Mouse (Mus musculus): ENCODE data around the gene Rpgrip1. TPM values are rescaled to one million over a fixed set of nuclear protein-coding genes. Genes with fewer than 3 reads are reported as not detected.

Gene Rpgrip1
- polyA plus RNA-seq, 1 experiment, result 1.2 TPM

DNA sequence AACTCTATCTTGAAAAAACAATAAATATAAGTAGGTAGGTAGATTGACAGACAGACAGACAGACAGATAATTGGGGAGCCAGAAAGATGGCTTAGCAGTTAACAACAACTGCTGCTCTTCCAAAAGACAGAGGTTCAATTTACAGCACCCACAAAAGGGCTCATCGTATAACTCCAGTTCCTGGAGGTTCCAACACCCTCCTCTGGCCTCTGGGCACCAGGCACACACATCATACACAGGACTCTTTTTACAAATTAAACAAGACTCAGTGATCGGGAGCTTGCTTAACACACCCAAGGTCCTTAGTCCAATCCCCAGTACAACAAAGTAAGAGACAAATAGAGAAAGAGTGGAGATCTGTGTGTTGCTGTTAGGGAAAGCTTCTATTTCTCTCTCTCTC is 5.2 kb upstream of the Rpgrip1 start:
- no peak overlapping the region for H3K4me3 ChIP-seq (replicated peaks; ENCODE audit: insufficient read depth, low read depth, low read length)
- no peak for TF ChIP-seq POLR2A (IDR thresholded peaks at IDR 0.05; ENCODE audit: borderline replicate concordance, insufficient read depth, low read length)
- no peak for TF ChIP-seq CTCF (IDR thresholded peaks at IDR 0.05; ENCODE audit: borderline replicate concordance, insufficient read depth, low read depth, low read length)
- no peaks in the 10 kb centered on the region; the same call in 1 of the 2 replicates for H3K4me1 ChIP-seq (ENCODE audit: control insufficient read depth, insufficient read depth, low read length)
- H3K27me3 ChIP-seq (ENCODE audit: control insufficient read depth, insufficient read depth, low read length), result no peaks in the 10 kb centered on the region
- no peak for DNase-seq
- 87% methylated on average over 2 of the region's 2 CpGs for WGBS
- no peak overlapping the region for H3K27ac ChIP-seq (ENCODE audit: insufficient read depth, low read length)

DNA sequence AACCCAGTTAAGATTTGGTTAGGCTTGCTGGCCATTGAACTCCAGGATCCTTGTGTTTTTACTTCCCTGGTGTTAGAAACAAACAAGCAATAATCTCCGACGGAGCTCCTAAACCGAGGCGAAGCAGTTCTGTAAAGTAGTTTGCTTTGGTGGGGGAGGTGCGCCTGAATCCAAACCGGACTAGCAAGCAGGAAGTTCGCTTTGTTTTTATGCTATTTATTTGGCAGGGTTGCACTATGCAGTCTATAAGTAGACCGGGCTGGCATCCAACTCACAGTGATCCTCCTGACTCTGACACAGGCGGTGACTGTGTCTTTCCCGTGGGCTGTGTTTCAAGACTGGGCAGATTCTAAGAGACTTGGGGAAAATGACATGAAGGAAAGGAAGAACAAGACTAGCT is 3.8 kb upstream of the Rpgrip1 start:
- no peaks in the 10 kb centered on the region; the same call in 1 of the 2 replicates for H3K4me1 ChIP-seq (ENCODE audit: control insufficient read depth, insufficient read depth, low read length)
- 5% methylated on average over 10 of the region's 10 CpGs for WGBS
- no peaks in the 10 kb centered on the region for H3K27me3 ChIP-seq (ENCODE audit: control insufficient read depth, insufficient read depth, low read length)
- TF ChIP-seq POLR2A (IDR thresholded peaks at IDR 0.05; ENCODE audit: borderline replicate concordance, insufficient read depth, low read length) (no peak), CTCF (IDR thresholded peaks at IDR 0.05; ENCODE audit: borderline replicate concordance, insufficient read depth, low read depth, low read length) (no peak)
- H3K4me3 ChIP-seq (replicated peaks; ENCODE audit: insufficient read depth, low read depth, low read length), result no peak overlapping the region
- H3K27ac ChIP-seq (ENCODE audit: insufficient read depth, low read length), result peak overlapping the region; percentile 40
- peak; percentile 70 to 86 for DNase-seq

DNA sequence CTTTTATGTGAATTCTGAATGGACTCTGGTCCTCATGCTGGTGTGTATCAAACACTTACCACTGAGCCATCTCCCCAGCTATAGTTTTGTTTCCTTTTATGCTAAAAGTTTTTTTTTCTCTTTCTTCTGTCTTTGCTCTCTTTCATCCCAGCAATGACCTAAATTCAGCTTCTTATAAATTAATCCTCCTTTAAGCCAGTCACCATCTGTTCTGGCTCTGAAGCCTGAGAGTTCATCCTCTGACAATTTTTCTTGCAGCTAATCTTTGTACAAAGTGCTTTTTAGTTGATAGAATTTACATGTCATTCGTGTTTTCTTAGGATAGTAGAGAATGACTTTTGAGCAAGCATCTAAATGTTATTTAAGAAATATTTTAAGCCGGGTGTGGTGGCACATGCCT is 2.5 kb upstream of the Rpgrip1 start:
- no peak for DNase-seq
- no peak overlapping the region for H3K27ac ChIP-seq (ENCODE audit: insufficient read depth, low read length)
- no peak overlapping the region for H3K4me3 ChIP-seq (replicated peaks; ENCODE audit: insufficient read depth, low read depth, low read length)
- H3K27me3 ChIP-seq (ENCODE audit: control insufficient read depth, insufficient read depth, low read length), result no peaks in the 10 kb centered on the region
- no peak for TF ChIP-seq CTCF (IDR thresholded peaks at IDR 0.05; ENCODE audit: borderline replicate concordance, insufficient read depth, low read depth, low read length)
- no peak for TF ChIP-seq POLR2A (IDR thresholded peaks at IDR 0.05; ENCODE audit: borderline replicate concordance, insufficient read depth, low read length)
- 79% methylated on average over 2 of the region's 2 CpGs for WGBS
- no peaks in the 10 kb centered on the region; the same call in 1 of the 2 replicates for H3K4me1 ChIP-seq (ENCODE audit: control insufficient read depth, insufficient read depth, low read length)

DNA sequence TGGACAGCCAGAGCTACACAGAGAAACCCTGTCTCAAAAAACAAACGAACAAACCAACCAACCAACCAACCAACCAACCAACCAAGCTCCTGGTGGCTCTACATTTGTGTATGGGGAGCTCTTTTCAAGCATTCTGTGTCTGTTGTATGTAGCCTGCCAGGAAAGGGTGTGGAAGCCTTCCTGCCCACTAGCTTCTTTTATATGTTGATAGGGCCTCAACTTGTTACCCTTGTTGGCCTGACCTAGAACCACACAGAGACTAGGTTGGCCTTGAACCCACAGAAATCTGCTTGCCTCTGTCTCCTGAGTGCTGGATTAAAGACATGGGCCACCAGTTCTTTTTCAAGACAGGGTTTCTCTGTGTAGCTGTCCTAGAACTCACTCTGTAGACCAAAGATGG is 3.6 kb downstream of the Rpgrip1 start:
- Histone ChIP-seq H3K27me3 (ENCODE audit: control insufficient read depth, insufficient read depth, low read length) (no peaks in the 10 kb centered on the region), H3K4me1 (ENCODE audit: control insufficient read depth, insufficient read depth, low read length) (no peaks in the 10 kb centered on the region; the same call in 1 of the 2 replicates), H3K4me3 (replicated peaks; ENCODE audit: insufficient read depth, low read depth, low read length) (no peak overlapping the region), H3K27ac (ENCODE audit: insufficient read depth, low read length) (no peak overlapping the region)
- WGBS, result 80% methylated on average over 1 of the region's 1 CpGs
- DNase-seq, result no peak
- TF ChIP-seq CTCF (IDR thresholded peaks at IDR 0.05; ENCODE audit: borderline replicate concordance, insufficient read depth, low read depth, low read length), result no peak
- TF ChIP-seq POLR2A (IDR thresholded peaks at IDR 0.05; ENCODE audit: borderline replicate concordance, insufficient read depth, low read length), result no peak

DNA sequence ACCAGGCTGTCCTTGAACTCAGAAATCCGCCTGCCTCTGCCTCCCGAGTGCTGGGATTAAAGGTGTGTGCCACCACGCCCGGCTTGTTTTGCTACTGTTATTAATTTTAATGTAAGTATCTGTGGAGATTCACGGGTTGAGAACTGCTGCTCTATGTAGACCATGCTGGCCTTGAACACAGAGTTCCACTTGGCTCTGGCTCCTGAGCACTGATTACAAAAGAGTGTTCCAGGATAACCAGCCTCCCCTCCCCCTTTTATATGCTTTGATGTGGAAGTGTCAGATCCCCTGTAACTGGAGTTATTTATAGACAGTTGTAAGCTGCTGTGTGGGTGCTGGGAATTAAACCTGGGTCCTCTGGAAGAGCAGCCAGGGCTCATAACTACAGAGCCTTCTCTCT is 6.7 kb downstream of the Rpgrip1 start:
- WGBS, result 98% methylated on average over 5 of the region's 5 CpGs
- no peak for TF ChIP-seq CTCF (IDR thresholded peaks at IDR 0.05; ENCODE audit: borderline replicate concordance, insufficient read depth, low read depth, low read length)
- TF ChIP-seq POLR2A (IDR thresholded peaks at IDR 0.05; ENCODE audit: borderline replicate concordance, insufficient read depth, low read length), result no peak
- no peak for DNase-seq
- H3K4me1 ChIP-seq (ENCODE audit: control insufficient read depth, insufficient read depth, low read length), result no peaks in the 10 kb centered on the region; the same call in 1 of the 2 replicates
- no peaks in the 10 kb centered on the region for H3K27me3 ChIP-seq (ENCODE audit: control insufficient read depth, insufficient read depth, low read length)
- H3K27ac ChIP-seq (ENCODE audit: insufficient read depth, low read length), result no peak overlapping the region
- H3K4me3 ChIP-seq (replicated peaks; ENCODE audit: insufficient read depth, low read depth, low read length), result no peak overlapping the region

DNA sequence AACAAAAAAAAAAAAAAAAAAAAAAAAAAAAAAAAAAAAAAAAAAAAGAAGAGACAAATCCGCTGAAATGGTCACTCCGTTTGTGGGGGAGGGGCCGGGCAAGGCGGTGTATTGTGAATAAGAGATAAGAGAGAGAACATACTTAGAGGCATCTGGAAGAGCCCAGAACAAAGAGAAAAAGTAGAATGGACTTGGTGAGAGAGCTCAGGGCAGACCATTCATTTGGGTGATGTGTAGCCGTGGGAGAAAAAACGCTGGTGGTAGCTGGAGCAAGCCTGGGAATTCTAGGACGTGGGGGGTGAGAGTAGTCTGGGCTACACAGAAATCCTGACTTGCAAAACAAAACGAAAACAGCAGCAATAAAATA is 7.9 kb downstream of the Rpgrip1 start:
- Histone ChIP-seq H3K27me3 (ENCODE audit: control insufficient read depth, insufficient read depth, low read length) (no peaks in the 10 kb centered on the region), H3K4me3 (replicated peaks; ENCODE audit: insufficient read depth, low read depth, low read length) (no peak overlapping the region), H3K4me1 (ENCODE audit: control insufficient read depth, insufficient read depth, low read length) (no peaks in the 10 kb centered on the region; the same call in 1 of the 2 replicates), H3K27ac (ENCODE audit: insufficient read depth, low read length) (no peak overlapping the region)
- 38% methylated on average over 8 of the region's 8 CpGs for WGBS
- DNase-seq, result no peak
- no peak for TF ChIP-seq POLR2A (IDR thresholded peaks at IDR 0.05; ENCODE audit: borderline replicate concordance, insufficient read depth, low read length)
- TF ChIP-seq CTCF (IDR thresholded peaks at IDR 0.05; ENCODE audit: borderline replicate concordance, insufficient read depth, low read depth, low read length), result no peak

DNA sequence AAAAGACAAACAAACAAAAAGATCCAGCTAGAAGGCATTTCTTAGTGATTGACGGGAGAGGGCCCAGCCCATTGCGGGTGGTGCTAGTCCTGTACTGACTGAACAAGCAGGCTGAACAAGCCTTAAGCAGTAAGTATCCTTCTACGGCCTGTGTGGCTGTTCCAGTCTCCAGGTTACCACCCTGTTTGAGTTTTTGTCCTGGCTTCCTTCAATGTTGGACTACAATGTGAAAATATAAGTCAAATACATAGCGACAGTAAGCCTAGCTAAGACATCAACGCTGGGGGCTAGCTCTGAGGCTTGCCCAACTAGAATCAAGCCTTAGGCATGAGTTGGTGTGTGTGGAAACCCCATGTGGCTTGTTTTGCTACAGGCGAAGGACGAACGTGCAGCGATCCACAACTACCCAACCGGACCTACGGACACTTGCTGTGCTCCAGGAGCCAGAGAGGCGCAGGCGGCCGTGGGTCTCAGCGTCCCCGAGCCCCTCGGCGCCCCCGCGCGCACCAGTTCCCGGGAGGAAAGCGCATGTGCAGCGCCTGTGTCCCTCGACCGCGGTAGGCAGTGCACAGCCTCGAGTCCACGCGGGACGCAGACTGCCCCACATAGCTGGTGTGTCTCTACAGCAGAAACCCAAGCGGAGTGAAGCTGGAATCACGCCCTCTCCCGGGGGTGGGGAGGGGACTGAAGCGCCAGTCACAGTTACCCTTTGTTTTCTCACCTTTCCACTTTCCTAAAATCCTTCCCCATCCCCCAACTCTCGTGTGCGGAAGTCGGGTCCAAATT is 8.5 kb downstream of the Rpgrip1 start:
- DNase-seq, result peak; percentile 70 to 75

DNA sequence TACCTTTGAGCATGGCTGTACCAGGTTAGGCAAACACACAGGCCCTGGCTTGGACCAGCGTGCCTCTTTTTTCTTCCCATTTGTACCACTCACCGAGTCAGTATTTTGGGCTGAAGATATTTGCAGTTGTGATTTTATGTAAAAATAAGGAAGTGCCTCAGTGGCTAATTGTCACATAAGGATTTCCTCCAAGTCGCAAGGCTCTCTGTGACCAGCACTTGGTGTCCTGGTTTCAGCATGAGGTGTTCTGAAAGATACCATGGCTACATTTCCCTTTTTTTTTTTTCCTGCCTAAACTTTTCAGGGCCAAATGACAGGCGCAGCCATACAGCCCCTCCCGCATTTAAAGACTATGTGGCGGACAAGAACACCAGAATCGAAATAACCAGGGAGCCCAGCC is 9.7 kb downstream of the Rpgrip1 start:
- no peak overlapping the region for H3K4me3 ChIP-seq (replicated peaks; ENCODE audit: insufficient read depth, low read depth, low read length)
- H3K4me1 ChIP-seq (ENCODE audit: control insufficient read depth, insufficient read depth, low read length), result no peaks in the 10 kb centered on the region; the same call in 1 of the 2 replicates
- 79% methylated on average over 7 of the region's 7 CpGs for WGBS
- TF ChIP-seq POLR2A (IDR thresholded peaks at IDR 0.05; ENCODE audit: borderline replicate concordance, insufficient read depth, low read length) (no peak), CTCF (IDR thresholded peaks at IDR 0.05; ENCODE audit: borderline replicate concordance, insufficient read depth, low read depth, low read length) (no peak)
- H3K27ac ChIP-seq (ENCODE audit: insufficient read depth, low read length), result no peak overlapping the region
- no peak for DNase-seq
- no peaks in the 10 kb centered on the region for H3K27me3 ChIP-seq (ENCODE audit: control insufficient read depth, insufficient read depth, low read length)

More for the DNA sequence above, 8.5 kb downstream of the Rpgrip1 start:
- 2% methylated on average over 38 of the region's 38 CpGs for WGBS
- no peaks in the 10 kb centered on the region; the same call in 1 of the 2 replicates for H3K4me1 ChIP-seq (ENCODE audit: control insufficient read depth, insufficient read depth, low read length)
- no peaks in the 10 kb centered on the region for H3K27me3 ChIP-seq (ENCODE audit: control insufficient read depth, insufficient read depth, low read length)
- peak; percentile 20; the same call in 1 of the 2 replicates for TF ChIP-seq CTCF (IDR thresholded peaks at IDR 0.05; ENCODE audit: borderline replicate concordance, insufficient read depth, low read depth, low read length)
- peak; percentile 49; the same call in 1 of the 2 replicates for TF ChIP-seq POLR2A (IDR thresholded peaks at IDR 0.05; ENCODE audit: borderline replicate concordance, insufficient read depth, low read length)
- peak overlapping the region; percentile 1; the same call in 1 of the 2 replicates for H3K27ac ChIP-seq (ENCODE audit: insufficient read depth, low read length)
- peak overlapping the region; percentile 57 for H3K4me3 ChIP-seq (replicated peaks; ENCODE audit: insufficient read depth, low read depth, low read length)
